Mouse (Mus musculus): ENCODE results near the gene Nfyb. TPM values are rescaled to one million over a fixed set of nuclear protein-coding genes. Genes with fewer than 3 reads are reported as not detected.
A peak's percentile ranks its signal among the peaks of the same experiment; 100 is the strongest.

Gene Nfyb
- total and polyA plus RNA-seq, 3 experiments, result 24.0 to 39.6 (median 26.6) TPM

DNA sequence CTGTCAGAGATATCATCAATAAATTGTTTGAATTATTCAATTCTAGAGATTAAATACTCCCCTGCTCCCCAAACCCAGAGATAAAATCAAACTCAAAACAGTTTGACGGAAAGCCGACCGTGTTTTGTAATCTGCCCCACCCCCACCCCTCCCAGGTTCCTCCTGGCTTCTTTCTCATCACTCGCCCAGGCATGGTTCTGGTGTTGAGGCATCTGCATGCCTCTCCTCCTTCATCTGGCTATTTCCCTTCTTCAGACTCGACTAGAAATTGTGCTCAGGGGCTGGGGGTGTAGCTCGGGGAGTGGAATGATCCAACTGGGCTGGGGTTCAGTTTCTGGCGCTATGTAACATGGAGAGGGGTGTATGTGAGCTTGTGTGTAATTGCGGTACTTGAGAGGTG, 31.8 kb upstream of the Nfyb start (continued):
- 0 out of 2 replicates have a peak, but pooled peaks have one; percentile 22 for TF ChIP-seq RCOR1 (conservative IDR thresholded peaks at IDR 0.05; ENCODE audit: low read depth, low read length)
- no peak for TF ChIP-seq ZMIZ1 (IDR thresholded peaks at IDR 0.05; ENCODE audit: low read depth, low read length)
- TF ChIP-seq HCFC1 (IDR thresholded peaks at IDR 0.05; ENCODE audit: low read depth, low read length), result no peak
- TF ChIP-seq TBP (conservative IDR thresholded peaks at IDR 0.05; ENCODE audit: low read depth, low read length), result 0 out of 2 replicates have a peak, but pooled peaks have one; percentile 4
- TF ChIP-seq ZC3H11A (IDR thresholded peaks at IDR 0.05; ENCODE audit: low read depth, low read length), result no peak
- no peak for TF ChIP-seq RAD21 (IDR thresholded peaks at IDR 0.05; ENCODE audit: low read depth, low read length)
- no peak for TF ChIP-seq MEF2A (IDR thresholded peaks at IDR 0.05; ENCODE audit: borderline replicate concordance, low read depth, low read length)
- 0 out of 2 replicates have a peak, but pooled peaks have one; percentile 28 for TF ChIP-seq TCF12 (IDR thresholded peaks at IDR 0.05; ENCODE audit: low read depth, low read length)
- 0 out of 2 replicates have a peak, but pooled peaks have one; percentile 71 for TF ChIP-seq CHD1 (IDR thresholded peaks at IDR 0.05; ENCODE audit: low read depth, low read length)
- TF ChIP-seq MAFK (IDR thresholded peaks at IDR 0.05; ENCODE audit: insufficient replicate concordance, low read length), result no peak
- TF ChIP-seq PAX5 (IDR thresholded peaks at IDR 0.05; ENCODE audit: low read length), result no peak
- no peak for TF ChIP-seq IRF4 (IDR thresholded peaks at IDR 0.05; ENCODE audit: low read depth, low read length)
- no peak for TF ChIP-seq CTCF (conservative IDR thresholded peaks at IDR 0.05 in 1 of 2, IDR thresholded peaks at IDR 0.05 in 1 of 2; ENCODE audit: low read depth in 2 of 2, low read length in 2 of 2)
- 0 out of 2 replicates have a peak, but pooled peaks have one; percentile 42 for TF ChIP-seq MAX (IDR thresholded peaks at IDR 0.05; ENCODE audit: low read length)
- TF ChIP-seq ZNF384 (IDR thresholded peaks at IDR 0.05; ENCODE audit: low read depth, low read length), result no peak
- TF ChIP-seq MXI1 (IDR thresholded peaks at IDR 0.05; ENCODE audit: low read depth, low read length), result 0 out of 2 replicates have a peak, but pooled peaks have one; percentile 52

GRCm38 (mm10) chr10:82795071-82795731, 31.3 kb upstream of the Nfyb start:
- TF ChIP-seq BHLHE40 (IDR thresholded peaks at IDR 0.05; ENCODE audit: low read depth, low read length) (peak; percentile 39), HCFC1 (IDR thresholded peaks at IDR 0.05; ENCODE audit: low read depth, low read length) (no peak), ZC3H11A (IDR thresholded peaks at IDR 0.05; ENCODE audit: low read depth, low read length) (peak; percentile 36), POLR2A (IDR thresholded peaks at IDR 0.05; ENCODE audit: low read depth, low read length) (peak; percentile 24; the same call in 1 of the 2 replicates), TBP (conservative IDR thresholded peaks at IDR 0.05; ENCODE audit: low read depth, low read length) (0 out of 2 replicates have a peak, but pooled peaks have one; percentile 10), MEF2A (IDR thresholded peaks at IDR 0.05; ENCODE audit: borderline replicate concordance, low read depth, low read length) (0 out of 2 replicates have a peak, but pooled peaks have one; percentile 19), MYC (IDR thresholded peaks at IDR 0.05; ENCODE audit: low read depth, low read length) (0 out of 2 replicates have a peak, but pooled peaks have one; percentile 32), ETS1 (conservative IDR thresholded peaks at IDR 0.05; ENCODE audit: low read depth, low read length) (no peak), RAD21 (IDR thresholded peaks at IDR 0.05; ENCODE audit: low read depth, low read length) (peak; percentile 83), CTCF (conservative IDR thresholded peaks at IDR 0.05 in 1 of 2, IDR thresholded peaks at IDR 0.05 in 1 of 2; ENCODE audit: low read depth in 2 of 2, low read length in 2 of 2) (peak in 1 of 2 experiments; percentile 79; a peak in 2 of 4 replicates), SMC3 (IDR thresholded peaks at IDR 0.05; ENCODE audit: low read depth, low read length) (peak; percentile 79)
- no peaks in the 10 kb centered on the region for H3K27me3 ChIP-seq (replicated peaks)
- dilution Hi-C loops (cut with MboI; ENCODE audit: extremely low pct_ligation_motif_present, extremely low pct_unique_long_range_greater_than_20kb, low sequenced_read_pairs), result no loop called here
- H3K79me2 ChIP-seq (replicated peaks; ENCODE audit: control insufficient read depth, extremely low read depth, insufficient read depth, poor library complexity, severe bottlenecking), result no peaks in the 10 kb centered on the region
- H3K9me3 ChIP-seq (replicated peaks; ENCODE audit: low read length), result peaks cover 4% of the 10 kb centered on the region
- peak overlapping the region; percentile 4 to 29 (median 23) for H3K4me3 ChIP-seq (replicated peaks in 1 of 3; ENCODE audit: low read depth in 2 of 3, low read length in 2 of 3, poor library complexity in 1 of 3)
- DNase-seq (ENCODE audit: extremely low read depth), result peak; percentile 64
- no peak overlapping the region for H3K27ac ChIP-seq (ENCODE audit: insufficient read depth, low read depth)
- H3K4me1 ChIP-seq (ENCODE audit: control insufficient read depth in 1 of 2, insufficient read depth in 2 of 2), result peaks cover 24 to 48% of the 10 kb centered on the region in 2 experiments
- H3K36me3 ChIP-seq (replicated peaks in 1 of 2; ENCODE audit: control insufficient read depth in 1 of 2, insufficient read depth in 1 of 2, low read length in 1 of 2), result no peaks in the 10 kb centered on the region
- in situ Hi-C loops (cut with MboI; ENCODE audit: low pct_ligation_motif_present, low pct_unique_long_range_greater_than_20kb, low sequenced_read_pairs), result loop anchor here (5.0 to 25.0 kb wide), 2 partner anchors 107 to 417 kb away; no protein-coding TSS in a partner anchor
- peak overlapping the region; percentile 67 for H3K4me2 ChIP-seq (ENCODE audit: insufficient read depth, low read depth, poor library complexity, severe bottlenecking)
- peak overlapping the region; percentile 3; the same call in 1 of the 2 replicates for H3K9ac ChIP-seq (ENCODE audit: insufficient read depth, low read depth)

Measured in CH12.LX (cell line).